Mouse (Mus musculus): ENCODE results near the gene Angptl8.
"Not testable (repeated sequence)": the region's sequence is repeated elsewhere in the genome, so short reads cannot be mapped to it uniquely, and the experiment has no call there.

Gene Angptl8

DNA sequence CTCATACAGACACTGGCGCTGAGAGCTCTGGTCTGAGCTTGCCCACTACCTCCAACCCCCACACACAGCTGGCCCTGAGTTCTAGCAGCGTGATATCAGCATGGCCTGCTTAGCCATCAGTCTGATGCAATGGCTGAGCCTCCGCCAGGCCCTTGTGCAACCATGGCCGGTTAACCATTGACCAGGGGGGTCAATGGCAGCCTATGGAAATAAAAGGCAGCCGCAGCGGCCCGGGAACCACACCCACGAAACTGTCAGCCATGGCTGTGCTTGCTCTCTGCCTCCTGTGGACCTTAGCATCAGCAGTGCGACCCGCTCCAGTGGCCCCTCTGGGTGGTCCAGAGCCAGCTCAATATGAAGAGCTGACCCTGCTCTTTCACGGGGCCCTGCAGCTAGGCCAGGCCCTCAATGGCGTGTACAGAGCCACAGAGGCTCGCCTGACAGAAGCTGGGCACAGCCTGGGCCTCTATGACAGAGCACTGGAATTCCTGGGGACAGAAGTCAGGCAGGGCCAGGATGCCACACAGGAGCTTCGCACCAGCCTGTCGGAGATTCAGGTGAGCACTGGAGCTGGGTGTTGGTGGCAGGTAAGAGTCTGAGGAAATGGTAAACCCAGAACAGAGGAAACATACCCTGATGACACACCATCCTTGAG, at the start of gene Angptl8:
Angptl8 (plus strand) TSS at position 253 of the 655 bp plus-strand sequence.
- DNase-seq (ENCODE audit: low spot score): peak; percentile 36

DNA sequence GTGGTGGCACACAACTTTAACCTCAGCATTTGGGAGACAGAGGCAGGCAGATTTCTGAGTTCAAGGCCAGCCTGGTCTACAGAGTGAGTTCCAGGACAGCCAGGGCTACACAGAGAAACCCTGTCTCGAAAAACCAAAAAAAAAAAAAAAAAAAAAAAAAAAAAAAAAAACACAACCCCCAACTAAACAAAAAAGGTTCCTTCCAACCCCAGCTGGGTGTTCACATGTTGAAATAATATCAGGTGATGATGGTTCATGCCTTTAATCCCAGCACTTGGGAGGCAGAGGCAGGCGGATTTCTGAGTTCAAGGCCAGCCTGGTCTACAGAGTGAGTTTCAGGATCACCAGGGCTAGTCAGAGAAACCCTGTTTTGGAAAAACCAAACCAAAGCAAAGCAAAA, 49.0 kb upstream of the Angptl8 start:
- not testable (repeated sequence) for DNase-seq (ENCODE audit: low spot score)

DNA sequence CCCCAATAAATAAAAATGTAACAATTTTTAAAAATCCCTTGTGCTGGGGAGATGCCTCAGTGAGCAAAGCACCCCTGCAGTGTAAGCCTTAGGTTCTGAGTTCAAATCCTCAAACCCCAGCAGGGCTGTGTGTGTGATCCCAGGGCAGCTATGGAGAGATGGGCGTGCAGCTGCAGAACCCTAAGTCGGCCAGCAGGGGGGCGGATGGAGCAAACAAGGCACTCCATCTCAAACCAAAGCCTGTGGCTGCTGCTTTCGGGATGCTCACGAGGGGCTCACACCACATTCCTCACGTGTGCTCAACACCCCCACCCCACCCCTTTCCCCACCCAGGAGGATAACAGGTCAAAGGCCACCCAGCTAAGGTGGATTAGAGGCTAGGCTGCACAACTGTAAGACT, 48.4 kb upstream of the Angptl8 start:
- peak; percentile 54 for DNase-seq (ENCODE audit: low spot score)

DNA sequence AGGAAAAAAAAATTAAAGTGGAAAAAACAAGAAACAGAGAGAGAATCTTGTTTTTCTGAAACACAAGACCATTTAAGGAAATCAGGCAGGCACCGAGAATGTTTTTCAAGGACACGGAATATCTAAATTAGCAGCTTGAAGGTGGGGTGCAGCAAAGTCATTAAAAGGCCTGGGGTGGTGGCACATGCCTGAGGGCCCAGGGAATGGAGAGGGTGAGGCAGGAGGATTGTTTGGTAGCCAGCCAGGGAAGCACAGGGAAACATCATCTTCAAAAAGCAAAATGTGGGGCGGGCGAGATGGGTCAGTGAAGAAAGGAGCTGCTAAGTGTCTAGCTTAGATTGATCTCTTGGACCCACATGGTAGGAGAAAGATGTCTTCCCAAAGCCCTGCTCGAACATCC, 47.7 kb upstream of the Angptl8 start:
- DNase-seq (ENCODE audit: low spot score): no peak

DNA sequence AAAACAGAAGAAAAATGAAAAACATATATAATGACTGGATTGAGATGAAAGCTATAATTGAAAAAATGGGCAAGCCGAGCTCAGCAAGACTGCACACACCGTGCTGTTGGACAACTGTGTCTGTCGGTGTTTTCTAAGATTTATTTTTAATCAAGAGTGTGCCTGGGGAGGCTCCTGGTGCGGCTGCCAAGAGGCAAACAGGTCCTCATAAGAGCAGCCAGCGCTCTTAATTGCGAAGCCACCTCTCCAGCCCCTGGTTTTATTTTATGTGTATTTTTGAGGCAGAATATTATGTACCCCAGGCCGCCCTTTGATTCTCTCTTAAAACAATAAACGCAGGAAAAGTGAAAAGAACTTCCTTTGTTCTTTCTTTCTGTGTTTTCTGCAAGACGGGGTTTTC, 47.1 kb upstream of the Angptl8 start:
- no peak for DNase-seq (ENCODE audit: low spot score)

DNA sequence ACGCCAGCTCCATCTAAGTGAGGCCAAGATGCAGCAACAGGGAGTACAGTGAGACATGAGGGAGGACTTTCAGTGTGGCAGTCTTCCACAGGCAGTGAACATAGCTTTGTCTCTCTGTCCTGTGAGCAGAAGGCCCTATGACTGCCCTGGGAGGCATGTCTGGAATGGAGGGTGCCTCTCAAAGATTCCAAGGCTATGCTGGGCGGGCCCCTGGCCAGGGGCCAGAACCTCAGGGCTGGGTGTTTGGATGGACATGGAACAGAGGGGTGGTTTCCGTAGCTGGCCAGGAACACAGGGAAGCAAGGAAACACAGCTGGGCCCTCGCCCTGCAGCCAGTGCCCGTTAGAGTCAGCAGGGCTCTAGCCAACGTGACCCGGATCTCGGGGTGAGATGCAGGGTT, 43.4 kb upstream of the Angptl8 start:
- DNase-seq (ENCODE audit: low spot score): no peak

DNA sequence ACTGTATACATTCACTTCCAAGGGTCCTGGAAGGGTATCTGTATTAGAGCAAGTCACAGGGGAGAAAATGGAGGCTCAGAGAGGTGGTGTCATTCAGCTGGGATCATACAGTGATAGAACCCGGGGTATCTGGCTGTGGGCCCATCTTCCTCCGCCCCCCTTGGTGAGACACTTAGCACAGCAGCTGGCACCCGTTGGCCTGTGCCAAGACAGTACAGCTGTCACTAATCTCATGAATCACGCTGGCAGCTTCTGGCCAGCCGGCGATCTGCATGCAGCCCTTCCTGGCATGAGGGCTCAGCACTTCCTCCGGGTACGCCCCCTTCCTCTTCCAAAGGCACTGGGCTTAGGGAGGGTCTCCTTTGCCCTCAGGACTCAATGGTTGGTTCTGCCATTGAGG, 42.7 kb upstream of the Angptl8 start:
- no peak for DNase-seq (ENCODE audit: low spot score)

DNA sequence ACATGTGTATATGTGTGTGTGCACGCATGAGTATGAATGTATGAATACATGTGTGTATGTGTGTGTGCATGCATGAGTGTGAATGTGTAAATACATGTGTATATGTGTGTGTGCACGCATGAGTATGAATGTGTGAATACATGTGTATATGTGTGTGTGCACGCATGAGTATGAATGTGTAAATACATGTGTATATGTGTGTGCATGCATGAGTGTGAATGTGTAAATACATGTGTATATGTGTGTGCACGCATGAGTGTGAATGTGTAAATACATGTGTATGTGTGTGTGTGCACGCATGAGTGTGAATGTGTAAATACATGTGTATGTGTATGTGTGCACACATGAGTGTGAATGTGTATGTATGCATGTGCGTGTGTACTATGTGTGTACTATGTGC, 41.8 kb upstream of the Angptl8 start:
- not testable (repeated sequence) for DNase-seq (ENCODE audit: low spot score)

DNA sequence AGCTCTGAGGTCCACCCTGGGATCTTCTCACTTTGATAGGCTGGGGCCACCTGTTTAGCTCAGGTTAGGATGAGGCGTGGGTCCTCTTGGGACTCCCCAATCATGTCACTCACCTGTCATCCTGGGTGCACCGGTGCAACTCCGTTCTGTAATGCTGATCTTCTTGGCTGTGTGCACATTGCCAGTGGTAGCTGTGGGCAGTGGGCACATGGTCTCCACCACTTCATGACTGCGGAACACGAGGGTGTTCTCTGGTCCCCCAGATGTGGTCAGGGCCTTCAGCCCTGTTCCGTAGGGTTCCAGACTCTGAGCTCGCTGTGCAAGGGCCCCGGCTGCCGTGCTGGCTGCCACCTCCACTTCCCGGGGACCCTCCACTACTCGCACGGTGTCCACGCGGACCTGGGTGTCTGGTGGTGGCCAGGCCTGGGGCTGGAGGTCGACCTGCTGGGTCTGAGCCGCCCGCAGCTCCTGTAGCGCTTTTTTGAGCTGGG, 40.9 kb upstream of the Angptl8 start:
- DNase-seq (ENCODE audit: low spot score): no peak

DNA sequence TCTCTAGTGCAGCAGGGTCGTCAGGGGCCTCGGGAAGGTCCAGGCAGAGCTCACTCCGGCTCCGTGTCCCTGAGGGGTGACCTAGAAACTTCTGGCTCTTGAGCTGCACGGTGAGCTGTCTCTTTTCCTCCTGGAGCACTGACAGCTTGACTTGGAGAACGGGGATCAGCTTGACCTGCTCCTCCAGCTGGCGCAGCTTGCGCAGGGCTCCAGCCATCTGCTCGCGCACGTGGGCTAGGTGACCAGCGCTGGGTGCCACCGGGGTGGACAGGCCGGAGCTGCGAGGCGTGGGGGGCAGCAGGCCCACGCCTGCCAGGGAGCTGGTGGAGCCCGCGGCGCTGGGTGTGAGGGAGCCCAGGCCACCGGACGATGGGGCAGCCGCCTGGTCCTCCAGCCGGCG, 40.4 kb upstream of the Angptl8 start:
- no peak for DNase-seq (ENCODE audit: low spot score)

DNA sequence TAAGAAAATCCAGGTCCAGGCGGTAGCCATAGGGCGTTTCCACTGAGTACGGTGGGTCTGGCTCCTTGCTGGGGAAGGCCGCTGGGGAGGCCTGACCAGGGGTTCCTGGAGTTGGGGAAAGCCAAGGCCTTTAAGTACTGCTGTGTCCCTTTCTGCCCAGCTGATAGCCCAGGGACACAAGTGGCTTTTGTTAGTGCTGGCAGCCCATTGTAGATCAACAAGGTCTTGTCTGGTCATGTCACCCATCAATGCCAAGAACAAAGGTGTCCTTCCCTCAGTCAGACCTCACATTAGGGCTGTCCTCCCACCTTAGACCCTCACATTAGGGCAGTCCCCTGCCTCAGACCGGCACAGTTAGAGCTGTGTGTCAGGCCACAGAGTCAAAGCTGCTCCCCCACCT, 39.7 kb upstream of the Angptl8 start:
- DNase-seq (ENCODE audit: low spot score): no peak

DNA sequence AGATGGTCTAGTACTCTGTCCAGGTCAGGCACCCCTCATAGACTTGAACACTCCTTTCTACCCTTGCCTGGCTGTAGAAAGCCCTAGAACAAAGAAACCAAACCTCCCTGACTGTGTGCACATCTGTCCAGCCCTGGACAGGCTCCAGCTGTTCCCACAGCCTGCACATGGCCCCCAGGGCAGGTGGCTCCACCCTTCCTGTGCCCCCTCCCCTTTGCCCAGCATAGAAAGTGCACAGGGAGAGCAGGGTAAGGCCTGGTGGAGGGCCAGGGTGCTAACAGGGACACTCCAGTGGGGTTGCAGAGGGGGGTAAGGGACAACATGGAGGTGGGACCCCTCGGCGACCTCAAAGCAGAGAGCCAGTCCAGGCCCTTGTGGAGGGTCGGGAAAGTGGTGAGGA, 39.1 kb upstream of the Angptl8 start:
- no peak for DNase-seq (ENCODE audit: low spot score)

DNA sequence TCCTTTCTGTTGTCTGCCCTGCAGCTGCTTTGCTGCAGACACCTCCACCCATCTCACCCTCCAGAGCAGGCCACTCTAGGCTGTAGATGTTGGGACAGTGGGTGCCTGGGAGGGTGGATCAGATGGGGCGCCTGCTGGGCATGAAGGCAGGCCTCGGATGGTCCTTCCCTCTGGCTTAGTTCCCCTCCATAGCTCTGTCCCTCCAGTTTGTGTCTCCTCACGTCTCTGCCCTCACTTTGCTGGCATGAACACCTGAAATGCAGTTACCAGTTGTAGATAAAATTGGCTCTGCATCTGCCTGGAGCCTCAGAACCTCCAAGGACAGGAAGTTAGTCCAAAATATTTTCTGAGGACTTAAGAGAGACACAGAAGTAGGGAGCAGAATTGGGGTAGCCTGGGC, 38.4 kb upstream of the Angptl8 start:
- no peak for DNase-seq (ENCODE audit: low spot score)

DNA sequence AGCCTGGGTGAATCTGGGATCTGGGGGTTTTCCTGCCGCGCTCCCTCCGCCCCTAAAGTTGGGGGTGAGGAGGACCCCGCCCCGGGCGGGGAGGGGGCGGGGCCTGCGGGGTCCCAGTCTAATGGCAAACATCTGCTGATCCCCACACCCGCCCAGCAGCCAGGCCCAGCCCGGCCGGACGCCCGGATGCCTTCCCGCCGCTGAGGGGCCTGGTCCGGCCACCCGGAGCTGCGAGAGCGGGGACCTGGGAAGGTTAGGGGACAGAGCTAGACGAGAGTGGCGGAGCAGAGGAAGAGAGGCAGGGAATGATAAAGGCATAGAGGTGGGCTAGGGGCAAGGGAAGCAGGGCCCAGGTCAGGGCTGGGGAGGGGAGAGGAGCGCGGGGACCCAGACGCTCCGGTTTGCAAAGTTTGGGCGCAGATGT, 37.4 kb upstream of the Angptl8 start:
- DNase-seq (ENCODE audit: low spot score): peak; percentile 69

DNA sequence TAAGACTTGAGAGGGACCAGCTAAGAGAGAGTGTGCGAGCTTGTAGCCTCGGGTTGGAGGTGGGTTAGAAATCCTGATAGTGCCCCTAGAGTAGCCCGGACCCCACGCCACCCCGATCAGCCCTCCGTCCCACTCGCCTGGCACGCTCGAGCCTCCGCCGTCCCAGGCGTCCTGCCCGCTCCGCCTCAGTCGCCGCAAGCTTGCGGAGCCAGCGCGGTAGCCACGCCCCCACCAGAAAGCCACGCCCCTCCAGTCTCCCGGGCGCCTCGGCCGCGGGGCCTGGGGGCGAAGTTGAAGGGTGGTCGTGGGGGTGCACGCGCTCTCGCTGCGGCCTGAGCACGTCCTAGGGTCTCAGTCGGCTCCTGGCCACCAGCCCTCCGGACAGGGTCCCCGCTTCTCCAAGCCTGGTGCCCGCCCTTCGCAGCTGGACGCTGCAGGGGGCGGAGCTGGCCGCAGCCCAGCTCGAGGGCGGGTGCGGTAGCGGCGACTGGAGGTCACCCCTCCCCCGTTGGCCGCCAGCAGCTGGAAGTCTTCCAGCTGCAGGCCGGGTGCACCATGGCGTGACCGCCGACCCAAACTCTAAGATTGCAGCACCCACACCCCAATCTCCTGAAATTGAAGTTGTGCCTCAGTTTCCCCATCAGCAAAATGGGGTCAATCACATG, 36.8 kb upstream of the Angptl8 start, which contains the start of gene Kank2:
Kank2 (minus strand) TSS at position 400 of the 665 bp plus-strand sequence.
- DNase-seq (ENCODE audit: low spot score): peak; percentile 89

DNA sequence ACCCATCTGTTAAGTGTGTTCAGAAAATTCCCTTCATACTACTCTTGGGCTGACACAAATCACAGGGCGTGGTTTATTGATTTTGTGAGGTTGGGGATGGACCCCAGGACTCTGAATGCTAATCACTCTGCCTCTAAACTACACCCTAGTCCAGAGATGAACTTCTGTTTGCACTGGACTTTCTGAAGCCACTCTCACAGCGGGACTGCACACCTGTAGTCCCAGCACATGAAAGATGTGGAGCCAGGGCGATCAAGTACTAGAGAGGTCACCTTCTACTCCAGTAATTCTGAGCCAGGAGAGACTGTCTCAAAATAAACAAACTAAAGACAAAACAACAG, 36.3 kb upstream of the Angptl8 start:
- no peak for DNase-seq (ENCODE audit: low spot score)

DNA sequence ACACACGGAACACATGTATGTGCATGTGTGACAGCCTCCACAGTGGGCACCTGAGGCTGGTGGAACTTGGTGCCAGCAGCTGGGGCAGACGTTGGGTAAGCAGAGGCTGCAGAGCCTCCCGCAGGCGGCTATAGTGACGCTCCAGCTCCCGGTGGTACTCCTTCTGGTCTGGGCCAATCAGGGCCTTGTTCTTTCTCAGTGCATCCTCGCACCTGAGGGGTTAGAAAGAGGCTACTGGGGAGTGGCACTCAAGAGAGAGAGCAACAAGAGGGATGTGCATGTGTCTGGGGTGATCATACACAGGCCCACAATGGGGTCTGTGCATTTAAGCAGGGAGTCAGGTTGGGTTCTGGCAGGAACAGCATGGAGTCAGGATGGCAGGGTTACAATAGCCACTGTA, 34.2 kb upstream of the Angptl8 start:
- no peak for DNase-seq (ENCODE audit: low spot score)

DNA sequence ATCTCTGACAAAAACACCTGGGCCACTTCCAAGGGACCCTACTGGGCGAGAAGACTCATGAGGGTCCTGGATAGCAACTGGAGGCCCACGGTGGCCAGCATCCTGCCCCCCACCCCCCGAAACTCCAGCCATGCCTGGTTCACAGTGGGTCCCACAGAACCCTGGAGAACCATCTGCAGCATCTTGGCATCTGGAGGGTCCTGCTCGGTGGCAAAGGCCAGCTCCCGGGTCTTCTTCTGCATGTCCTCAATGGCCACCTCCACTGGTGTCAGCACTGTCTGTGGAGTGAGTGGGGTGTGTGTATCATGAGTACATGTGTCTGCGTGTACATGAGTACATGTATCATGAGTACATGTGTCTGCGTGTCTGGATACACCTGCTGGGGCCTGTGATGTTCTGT, 33.7 kb upstream of the Angptl8 start:
- no peak for DNase-seq (ENCODE audit: low spot score)

DNA sequence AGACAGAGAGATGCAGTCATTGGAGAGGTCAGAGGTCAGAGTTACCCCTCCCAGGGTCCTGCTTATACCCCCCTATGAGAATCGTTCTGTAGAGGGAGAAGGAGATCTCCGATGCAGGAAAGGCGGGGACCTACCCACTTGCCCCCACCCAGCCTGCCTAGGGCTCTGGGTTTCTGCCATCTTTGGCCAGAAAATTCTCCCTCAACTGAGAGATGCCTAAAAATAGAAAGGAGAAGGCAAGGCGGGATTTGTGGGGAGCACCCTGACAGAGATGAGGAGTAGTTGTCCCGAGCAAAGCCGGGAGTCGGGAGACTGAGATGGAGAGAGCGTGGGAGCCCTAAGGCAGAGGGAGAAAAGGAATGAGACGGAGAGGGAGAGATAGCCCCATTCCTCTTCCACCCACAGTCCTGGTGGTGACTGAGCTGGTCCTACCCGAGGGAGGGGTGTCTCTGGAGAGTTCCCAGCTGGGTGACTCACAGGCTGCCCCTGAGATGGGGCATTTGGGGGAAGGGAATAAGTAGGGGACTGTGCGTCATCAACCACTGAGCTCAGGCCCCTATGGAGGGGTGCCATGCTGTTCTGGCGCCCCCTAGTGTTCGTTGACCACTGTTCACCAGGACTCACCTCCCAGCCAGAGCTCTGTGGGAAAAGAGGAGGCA, 31.2 kb upstream of the Angptl8 start:
- DNase-seq (ENCODE audit: low spot score): peak; percentile 82

DNA sequence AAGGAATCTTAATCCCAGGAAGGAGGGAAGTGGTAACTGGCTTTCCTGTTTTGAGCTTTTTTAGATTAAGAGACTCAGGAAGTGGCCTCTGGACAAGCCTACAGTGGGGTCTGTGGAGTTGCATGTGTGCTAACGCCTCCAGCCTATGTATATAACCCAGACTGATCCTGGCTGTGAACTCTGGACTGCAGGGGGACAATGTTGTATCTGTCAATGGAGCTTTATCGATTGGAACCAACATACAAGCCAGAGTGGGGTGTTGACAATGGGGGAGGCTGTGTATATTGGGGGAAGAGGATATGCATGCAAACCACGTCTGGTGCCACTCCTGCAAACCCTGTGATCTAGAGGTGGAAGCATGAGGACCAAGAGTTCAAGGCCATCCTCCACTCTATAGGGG, 28.9 kb upstream of the Angptl8 start:
- no peak for DNase-seq (ENCODE audit: low spot score)

DNA sequence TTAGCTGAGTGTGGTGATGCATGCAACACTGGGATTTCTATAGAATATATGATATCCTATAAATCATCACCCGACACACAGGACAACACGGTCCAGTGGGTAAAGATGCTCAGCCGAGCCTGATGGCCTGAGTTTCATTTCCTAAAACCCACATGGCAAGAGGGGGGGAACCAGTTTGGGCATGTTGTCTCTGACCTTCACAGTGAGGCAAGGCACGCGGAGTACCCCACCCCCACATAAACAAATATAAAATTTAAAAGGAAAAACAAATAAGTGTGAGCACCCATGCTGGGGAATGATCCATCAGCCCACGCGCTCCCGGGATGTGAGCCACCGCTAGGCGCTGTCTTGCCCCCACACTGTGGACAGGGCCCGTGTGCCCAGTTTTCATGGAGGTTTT, 28.3 kb upstream of the Angptl8 start:
- DNase-seq (ENCODE audit: low spot score): no peak

DNA sequence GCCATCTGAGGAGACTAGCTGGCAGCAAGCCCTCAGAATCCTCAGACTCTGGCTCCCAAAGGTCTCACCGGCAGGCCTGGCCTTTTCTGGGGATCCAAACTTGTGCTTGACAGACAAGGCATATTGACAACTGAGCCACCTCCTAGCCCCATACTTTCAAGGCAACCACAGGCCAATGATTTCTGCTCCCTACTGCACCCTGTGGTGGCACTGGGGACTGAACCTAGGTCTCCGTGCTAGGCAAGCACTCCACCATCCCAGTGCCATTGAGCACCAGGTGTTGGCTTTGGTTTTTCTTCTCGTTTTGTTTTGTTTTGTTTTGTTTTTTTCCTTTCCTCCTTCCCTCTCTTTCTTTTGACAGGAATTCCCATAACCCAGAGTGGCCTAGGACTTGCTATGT, 26.7 kb upstream of the Angptl8 start:
- no peak for DNase-seq (ENCODE audit: low spot score)

DNA sequence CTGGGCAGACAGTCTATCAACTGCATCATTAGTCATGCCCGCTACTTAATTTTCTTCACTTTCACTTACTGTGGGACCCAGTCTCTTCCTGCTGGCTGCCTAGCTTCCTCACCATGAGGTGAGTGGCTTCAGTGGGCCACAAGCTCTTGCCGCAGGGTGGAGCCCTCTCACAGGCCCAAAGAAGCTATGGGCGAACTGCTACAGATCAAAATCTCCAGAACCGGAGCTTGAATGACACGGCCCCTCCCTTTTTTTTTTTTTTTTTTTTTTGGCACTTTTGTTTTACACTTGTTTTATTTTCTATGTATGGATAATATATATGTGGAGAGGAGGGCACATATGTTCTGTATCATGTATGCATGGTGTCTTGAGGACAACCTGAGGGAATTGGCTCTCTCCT, 24.1 kb upstream of the Angptl8 start:
- DNase-seq (ENCODE audit: low spot score): no peak
